Mouse (Mus musculus): Measurements from ENCODE around the gene Zfp551.
A peak's percentile ranks its signal among the peaks of the same experiment; 100 is the strongest.

Zfp551 gene

GRCm38 (mm10) chr7:12422245-12422849, at the start of gene Zfp551:
TSS of gene Zfp551 (minus strand) at chr7:12422751.
- peak; percentile 24 for DNase-seq (ENCODE audit: low read depth, low spot score)

GRCm38 (mm10) chr7:12422855-12423254, 304 bp upstream of the Zfp551 start:
- no peak for DNase-seq (ENCODE audit: low read depth, low spot score)

GRCm38 (mm10) chr7:12421741-12422140, 810 bp downstream of the Zfp551 start:
- DNase-seq (ENCODE audit: low read depth, low spot score) = no peak

GRCm38 (mm10) chr7:12369173-12369572, 53.4 kb downstream of the Zfp551 start, which contains the start of gene Vmn1r84:
TSS of gene Vmn1r84 (minus strand) at chr7:12369273.
- DNase-seq (ENCODE audit: low read depth, low spot score) = no peak
